Mouse (Mus musculus) mouse trophoblast stem cell (cell line): ENCODE data around the gene Fsd1l.

Experiments used
- in situ Hi-C, 2 experiments: fragments of 300-500 bp; cut with MseI, MboI; formaldehyde crosslinking; loops; 2 replicates in 1 of 2; 3 replicates in 1 of 2; pipeline ENCODE4 v1.15.1; 2025

Gene Fsd1l

DNA sequence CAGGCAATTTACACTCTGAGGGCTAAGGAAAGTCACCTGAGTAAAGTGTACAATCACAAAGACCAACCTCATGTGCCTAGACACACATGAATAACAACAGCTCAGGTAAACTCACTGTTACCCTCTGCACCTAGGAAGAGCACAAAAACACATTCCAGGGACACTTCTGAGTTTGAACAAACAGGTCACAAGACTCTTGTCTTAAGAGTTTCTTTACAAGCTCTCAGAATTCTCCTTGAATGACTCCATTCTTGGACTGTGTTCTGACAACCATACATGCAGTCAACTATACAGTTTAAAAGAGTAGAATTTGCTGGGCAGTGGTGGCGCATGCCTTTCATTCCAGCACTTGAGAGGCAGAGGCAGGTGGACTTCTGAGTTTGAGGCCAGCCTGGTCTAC is 96.8 kb downstream of the Fsd1l start:
- in situ Hi-C loops = no loop called here

DNA sequence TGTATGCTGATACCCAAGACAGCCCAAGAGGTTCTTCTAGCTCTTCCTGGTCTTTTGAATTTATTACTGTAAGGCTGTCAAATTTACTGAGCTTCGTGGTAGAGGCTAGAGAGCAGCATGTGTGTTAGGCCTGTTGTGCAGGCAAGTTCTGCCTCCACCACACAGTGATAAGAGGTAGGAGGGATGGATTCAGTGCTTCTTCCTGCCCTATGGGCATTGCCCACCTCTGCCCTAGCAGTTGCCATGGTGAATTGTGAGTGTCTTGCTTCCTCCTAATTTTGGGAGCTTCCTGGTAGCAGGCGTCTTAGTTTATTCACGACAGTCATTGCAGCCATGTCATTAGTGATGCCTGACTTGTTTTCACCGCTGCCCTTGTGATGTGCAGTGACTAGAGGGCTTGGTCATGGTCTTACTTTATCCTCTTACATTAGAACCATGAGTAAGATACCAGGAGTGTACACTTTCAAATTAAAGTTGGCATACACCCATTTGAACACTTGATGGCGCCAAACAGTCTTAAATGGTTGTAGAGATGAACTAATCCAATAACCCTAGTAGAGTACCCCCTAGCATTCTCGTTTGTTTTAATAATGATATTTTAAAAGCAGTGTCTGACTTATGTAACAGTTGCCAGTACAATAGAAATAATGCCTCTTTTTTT is 107.8 kb downstream of the Fsd1l start:
- in situ Hi-C loops = no loop called here

DNA sequence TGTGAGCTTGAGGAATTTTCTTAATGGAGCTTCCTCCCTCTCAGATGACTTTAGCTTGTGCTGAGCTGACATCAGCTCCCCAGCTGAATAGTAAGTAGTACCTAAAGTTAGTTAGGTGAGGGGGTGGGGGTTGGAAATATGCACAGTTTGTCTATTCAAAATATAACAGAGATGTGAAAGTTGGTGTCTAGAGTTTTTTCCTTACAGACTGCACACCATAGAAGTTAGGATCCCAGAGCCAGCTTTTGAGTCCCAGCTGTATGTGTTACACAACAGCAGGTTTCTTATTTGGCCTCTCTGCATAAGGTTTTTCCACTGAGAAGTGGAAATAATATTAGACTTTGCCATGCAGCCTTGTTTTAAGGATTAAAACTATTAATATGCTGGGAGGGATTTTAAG is 118.6 kb downstream of the Fsd1l start:
- in situ Hi-C loops = loop anchor here in 1 of 2 experiments (10.0 kb wide), 1 partner anchor 95 kb away; no protein-coding TSS in a partner anchor

DNA sequence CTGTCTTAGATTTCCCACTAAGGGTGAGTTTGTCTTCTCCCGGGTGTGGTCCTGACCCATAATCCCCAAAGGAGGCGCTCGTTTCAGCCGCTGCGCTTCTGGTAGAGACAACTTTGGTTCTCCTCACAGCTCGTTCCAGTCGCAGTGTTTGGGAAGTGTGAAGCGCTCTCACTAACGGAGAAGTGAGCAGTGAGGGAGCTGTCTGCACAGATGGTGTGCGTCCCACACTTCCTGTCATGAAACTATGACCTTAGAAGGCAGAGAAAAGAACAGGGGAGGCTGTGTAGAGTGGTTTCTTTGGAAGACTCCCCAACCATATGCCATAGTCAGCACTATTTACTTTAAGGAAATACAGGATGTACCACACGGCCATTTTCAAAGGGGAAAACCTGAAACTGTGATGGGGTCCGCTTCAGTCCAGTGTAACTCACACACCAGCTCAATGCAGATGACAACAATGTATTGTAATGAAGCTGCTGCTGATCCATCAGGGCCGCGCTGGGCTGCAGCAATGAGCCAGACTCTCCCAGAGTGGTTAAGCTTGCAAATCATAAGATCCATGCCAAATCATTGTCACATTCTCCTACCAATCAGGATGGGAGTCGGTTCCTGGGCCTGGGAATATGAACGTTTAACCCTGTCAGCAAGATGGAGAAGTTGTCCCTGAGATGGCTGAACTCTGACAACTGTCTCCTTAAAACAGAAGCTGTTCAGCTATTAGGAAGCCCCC is 119.3 kb downstream of the Fsd1l start:
- in situ Hi-C loops = no loop called here
